Mouse (Mus musculus) midbrain, embryonic 11.5 days (tissue): ENCODE results near the gene Tlx2. TPM values are rescaled to one million over a fixed set of nuclear protein-coding genes. Genes with fewer than 3 reads are reported as not detected.

ENCODE experiments used
- ATAC-seq: fragments of 200-750 bp; cut with Nextera tagmentation; 2 replicates; pipeline ENCODE4 v1.8.0; 2017; ENCODE audit warnings: moderate TSS enrichment, moderate library complexity; ENCODE audit not compliant: low FRiP score
- DNase-seq: peaks from one replicate; pipeline ENCODE4 v3.0.0; 2015; ENCODE audit warnings: low spot score; ENCODE audit errors: missing footprints
- H3K27ac ChIP-seq: fragments of 300-500 bp; sonication (generic); 2 replicates; pipeline ENCODE4 v1.5.1; 2014; ENCODE audit warnings: low read depth, low read length
- H3K27me3 ChIP-seq: fragments of 300-500 bp; sonication (generic); 2 replicates; pipeline ENCODE4 v1.6.1; 2014; ENCODE audit warnings: mild to moderate bottlenecking, low read length, moderate library complexity, mixed read lengths; ENCODE audit not compliant: control insufficient read depth, insufficient read depth
- H3K36me3 ChIP-seq: fragments of 300-500 bp; sonication (generic); 2 replicates; pipeline ENCODE4 v1.6.1; 2014; ENCODE audit warnings: mild to moderate bottlenecking, low read length, moderate library complexity, mixed read lengths; ENCODE audit not compliant: control insufficient read depth, insufficient read depth
- H3K4me1 ChIP-seq: fragments of 300-500 bp; sonication (generic); 2 replicates; pipeline ENCODE4 v1.6.1; 2014; ENCODE audit warnings: low read length; ENCODE audit not compliant: control insufficient read depth, insufficient read depth
- H3K4me2 ChIP-seq: fragments of 300-500 bp; sonication (generic); 2 replicates; pipeline ENCODE4 v1.6.1; 2014; ENCODE audit warnings: mild to moderate bottlenecking, moderate library complexity
- H3K4me3 ChIP-seq: fragments of 300-500 bp; sonication (generic); 2 replicates; pipeline ENCODE4 v1.5.1; 2014; ENCODE audit warnings: low read depth, low read length
- H3K9ac ChIP-seq: fragments of 300-500 bp; sonication (generic); 2 replicates; pipeline ENCODE4 v1.6.1; 2014; ENCODE audit warnings: low read length
- H3K9me3 ChIP-seq: fragments of 300-500 bp; sonication (generic); 2 replicates; pipeline ENCODE4 v1.6.1; 2016; ENCODE audit warnings: low read length; ENCODE audit not compliant: control insufficient read depth
- WGBS: fragments of 180-500 bp; shearing (Covaris S2); extraction: QIAGEN DNeasy Blood & Tissue Kit; methylation state at CpG from one replicate; pipeline ENCODE4 v1.1.7; 2014; 5-methylcytosine and 5-hydroxymethylcytosine counted together
- polyA plus RNA-seq: library from polyadenylated mRNA; unstranded; fragments of >200 nt; fragmentation: Nextera tagmentation; extraction: Ambion mirVana; gene quantifications from 2 replicates; pipeline ENCODE4 v1.2.1, GENCODE M21; 2014

Tlx2 gene
- polyA plus RNA-seq = not detected in 2 replicates

DNA sequence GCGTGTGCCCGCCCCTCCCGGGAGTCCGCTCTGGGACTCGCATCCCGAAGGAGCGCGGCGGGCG, at the start of gene Tlx2:
Gene Tlx2, minus strand, starts transcription at position 47 of the 64 bp plus-strand sequence.
- peaks cover 15% of the 10 kb centered on the region for H3K4me1 ChIP-seq
- no peaks in the 10 kb centered on the region for H3K36me3 ChIP-seq
- peaks cover 93% of the 10 kb centered on the region for H3K27me3 ChIP-seq
- no peak for DNase-seq
- no peak within 1 kb of the TSS for H3K9ac ChIP-seq
- H3K27ac ChIP-seq = no peak within 1 kb of the TSS
- WGBS = 3% methylated on average over 9 of the region's 10 CpGs
- H3K4me3 ChIP-seq = peak within 1 kb of the TSS; percentile 16
- no peak for ATAC-seq
- H3K9me3 ChIP-seq = no peaks in the 10 kb centered on the region
- peak within 1 kb of the TSS; percentile 12 for H3K4me2 ChIP-seq

DNA sequence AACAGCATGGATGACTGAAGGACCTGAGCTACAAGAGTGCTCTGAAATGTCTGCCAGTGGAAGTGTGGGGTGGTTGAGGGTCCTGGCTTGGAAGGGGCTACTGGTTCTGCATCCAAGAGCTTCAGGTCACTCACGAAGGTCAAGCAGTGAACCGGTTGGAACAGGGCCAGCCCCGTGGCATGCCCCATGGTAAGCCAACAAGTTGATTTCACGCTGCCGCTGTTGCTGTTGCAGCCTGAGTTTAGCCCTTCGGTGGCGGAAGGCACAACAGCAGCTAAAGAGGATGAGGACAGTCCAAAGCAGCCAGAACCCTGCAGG, 49.6 kb upstream of the Tlx2 start:
- no peaks in the 10 kb centered on the region for H3K27me3 ChIP-seq
- DNase-seq (no peak), ATAC-seq (no peak)
- WGBS = 70% methylated on average over 7 of the region's 7 CpGs
- peak overlapping the region; percentile 79; the same call in 1 of the 2 replicates for H3K4me3 ChIP-seq
- no peaks in the 10 kb centered on the region for H3K9me3 ChIP-seq
- H3K27ac ChIP-seq = no peak overlapping the region; the same call in 1 of the 2 replicates
- H3K4me1 ChIP-seq = peaks cover 40% of the 10 kb centered on the region
- H3K36me3 ChIP-seq = no peaks in the 10 kb centered on the region; the same call in 1 of the 2 replicates
- H3K4me2 ChIP-seq = peak overlapping the region; percentile 98
- peak overlapping the region; percentile 96 for H3K9ac ChIP-seq

DNA sequence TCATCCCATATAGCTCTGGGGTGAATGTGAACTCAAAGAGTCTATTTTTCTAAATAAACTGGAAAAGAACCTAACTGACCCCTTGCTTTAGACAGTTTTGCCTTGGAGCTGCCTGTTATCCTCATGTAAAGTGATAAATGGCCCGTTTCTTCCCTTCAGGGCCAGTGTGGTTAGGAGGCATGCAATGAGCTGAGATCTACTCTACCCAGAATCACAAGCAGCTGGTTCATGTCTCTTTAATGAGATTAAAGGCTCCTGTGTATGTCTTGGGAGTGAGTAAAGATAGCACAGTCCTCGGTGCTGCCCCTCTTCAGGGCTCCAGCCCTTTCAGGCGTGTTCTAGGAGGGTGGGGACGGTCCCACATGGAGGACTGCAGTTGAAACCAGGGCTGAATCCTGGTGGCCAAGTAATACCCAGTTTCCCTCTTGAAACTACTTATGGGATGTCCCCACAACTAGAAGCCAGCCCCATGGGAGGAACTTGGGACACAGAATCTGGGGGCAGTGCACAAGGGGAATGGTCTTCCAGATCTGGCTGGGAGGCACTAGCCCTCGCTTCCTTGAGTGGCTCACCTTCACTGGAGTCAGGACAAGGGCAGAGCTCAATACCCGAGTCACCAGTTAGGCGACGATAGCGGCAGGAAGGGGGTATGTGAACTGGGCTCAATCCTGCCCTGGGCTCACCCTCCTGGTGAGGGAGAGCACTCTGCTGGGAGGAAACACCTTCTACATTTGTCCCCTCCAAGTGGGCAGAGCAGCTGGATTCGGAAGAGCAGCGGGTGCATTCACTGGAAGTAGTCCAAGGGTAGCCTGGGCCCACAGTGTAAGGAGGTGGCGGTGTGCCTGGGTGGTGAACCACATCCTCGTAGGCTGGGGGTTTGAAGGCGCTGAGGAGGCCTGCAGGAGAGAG, 49.0 kb upstream of the Tlx2 start:
- WGBS = 85% methylated on average over 14 of the region's 14 CpGs
- Histone ChIP-seq H3K27ac (no peak overlapping the region; the same call in 1 of the 2 replicates), H3K27me3 (no peaks in the 10 kb centered on the region), H3K4me3 (no peak overlapping the region), H3K36me3 (no peaks in the 10 kb centered on the region; the same call in 1 of the 2 replicates), H3K9ac (no peak overlapping the region), H3K9me3 (no peaks in the 10 kb centered on the region), H3K4me1 (peaks cover 39% of the 10 kb centered on the region), H3K4me2 (no peak overlapping the region)
- no peak for DNase-seq
- ATAC-seq = no peak

DNA sequence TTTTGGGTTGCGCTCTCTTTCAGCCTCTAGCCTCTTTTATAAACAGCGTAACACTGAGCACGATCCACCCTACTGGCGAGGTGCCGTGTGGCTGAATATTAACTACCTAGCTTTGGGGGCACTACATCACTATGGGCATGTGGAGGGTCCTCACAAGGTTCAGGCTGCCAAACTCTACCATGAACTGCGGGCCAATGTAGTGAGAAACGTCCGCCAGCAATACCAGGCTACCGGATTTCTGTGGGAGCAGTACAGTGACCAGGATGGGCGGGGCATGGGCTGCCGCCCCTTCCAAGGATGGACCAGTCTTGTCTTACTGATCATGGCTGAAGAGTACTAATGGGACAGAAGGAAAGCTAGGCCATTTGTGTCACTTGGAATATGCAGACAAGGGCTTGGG, 48.3 kb upstream of the Tlx2 start:
- no peak overlapping the region for H3K9ac ChIP-seq
- no peak overlapping the region for H3K27ac ChIP-seq
- no peak for ATAC-seq
- H3K9me3 ChIP-seq = no peaks in the 10 kb centered on the region
- no peaks in the 10 kb centered on the region; the same call in 1 of the 2 replicates for H3K36me3 ChIP-seq
- WGBS = 88% methylated on average over 11 of the region's 11 CpGs
- no peaks in the 10 kb centered on the region for H3K27me3 ChIP-seq
- H3K4me3 ChIP-seq = no peak overlapping the region
- DNase-seq = no peak
- no peak overlapping the region for H3K4me2 ChIP-seq
- H3K4me1 ChIP-seq = peaks cover 35% of the 10 kb centered on the region

DNA sequence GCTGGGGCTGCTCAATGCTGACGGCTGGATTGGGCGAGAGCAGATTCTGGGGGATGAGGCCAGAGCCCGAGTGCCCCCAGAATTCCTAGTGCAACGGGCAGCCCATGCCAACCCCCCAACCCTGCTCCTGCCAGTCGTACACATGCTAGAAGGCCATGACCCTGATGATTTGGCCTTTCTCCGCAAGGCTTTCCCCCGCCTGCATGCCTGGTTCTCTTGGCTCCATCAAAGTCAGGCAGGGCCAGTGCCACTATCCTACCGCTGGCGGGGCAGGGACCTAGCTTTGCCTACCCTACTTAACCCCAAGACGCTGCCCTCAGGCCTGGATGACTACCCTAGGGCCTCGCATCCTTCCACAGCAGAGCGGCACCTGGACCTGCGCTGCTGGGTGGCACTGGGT, 47.5 kb upstream of the Tlx2 start:
- no peak overlapping the region for H3K4me3 ChIP-seq
- H3K4me2 ChIP-seq = no peak overlapping the region
- no peak overlapping the region for H3K27ac ChIP-seq
- no peaks in the 10 kb centered on the region; the same call in 1 of the 2 replicates for H3K36me3 ChIP-seq
- WGBS = 93% methylated on average over 13 of the region's 13 CpGs
- H3K9me3 ChIP-seq = no peaks in the 10 kb centered on the region
- no peak for ATAC-seq
- H3K9ac ChIP-seq = no peak overlapping the region
- H3K27me3 ChIP-seq = no peaks in the 10 kb centered on the region
- DNase-seq = no peak
- peaks cover 30% of the 10 kb centered on the region for H3K4me1 ChIP-seq

DNA sequence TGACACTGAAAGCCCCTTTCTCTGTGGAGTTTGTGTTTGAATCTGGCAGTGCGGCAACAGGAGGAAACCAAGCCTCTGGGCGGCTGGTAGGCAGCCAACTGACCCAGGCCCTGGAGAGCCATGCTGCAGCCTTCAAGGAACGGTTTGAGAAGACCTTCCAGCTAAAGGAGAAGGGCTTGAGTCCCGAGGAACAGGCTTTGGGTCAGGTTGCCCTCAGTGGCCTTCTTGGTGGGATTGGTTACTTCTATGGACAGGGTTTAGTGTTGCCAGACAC, 47.0 kb upstream of the Tlx2 start:
- Histone ChIP-seq H3K4me1 (peaks cover 24% of the 10 kb centered on the region), H3K9ac (no peak overlapping the region), H3K36me3 (no peaks in the 10 kb centered on the region; the same call in 1 of the 2 replicates), H3K27me3 (no peaks in the 10 kb centered on the region), H3K4me3 (no peak overlapping the region), H3K4me2 (no peak overlapping the region), H3K9me3 (no peaks in the 10 kb centered on the region), H3K27ac (no peak overlapping the region)
- DNase-seq = no peak
- ATAC-seq = no peak
- 92% methylated on average over 4 of the region's 4 CpGs for WGBS

DNA sequence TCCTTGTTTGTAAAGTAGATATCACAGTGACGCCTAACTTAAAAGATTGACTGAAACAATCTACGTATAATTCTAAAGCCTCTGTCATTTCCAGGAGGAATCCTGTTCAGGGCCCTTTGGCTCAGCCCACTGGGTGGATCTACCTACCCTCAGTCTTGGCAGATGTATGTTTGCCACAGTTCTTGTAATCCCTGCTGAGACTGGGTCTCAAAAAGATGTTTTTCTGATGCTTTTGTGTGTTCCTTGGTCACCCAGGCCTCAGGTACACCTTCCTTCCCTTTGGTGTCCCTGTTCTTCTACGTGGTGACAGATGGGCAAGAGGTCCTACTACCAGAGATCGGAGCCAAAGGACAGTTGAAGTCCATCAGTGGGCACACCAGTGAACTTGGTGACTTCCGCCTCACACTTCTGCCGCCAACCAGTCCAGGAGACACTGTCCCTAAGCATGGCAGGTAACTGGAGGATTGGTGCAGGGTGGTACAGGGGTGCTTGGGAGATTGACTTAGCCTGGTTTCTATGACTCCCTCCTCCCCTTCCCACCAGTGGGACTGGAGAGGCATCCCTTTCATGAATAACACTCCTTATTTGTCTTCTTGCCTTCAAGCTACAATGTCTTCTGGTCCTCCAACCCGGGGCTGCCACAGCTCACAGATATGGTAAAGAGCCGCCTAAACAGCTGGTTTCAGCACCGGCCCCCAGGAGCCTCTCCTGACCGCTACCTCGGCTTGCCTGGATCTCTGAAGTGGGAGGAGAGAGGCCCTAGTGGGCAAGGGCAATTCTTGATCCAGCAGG, 46.5 kb upstream of the Tlx2 start:
- DNase-seq (no peak), ATAC-seq (no peak)
- Histone ChIP-seq H3K4me2 (peak overlapping the region; percentile 77), H3K9me3 (no peaks in the 10 kb centered on the region), H3K4me1 (peaks cover 23% of the 10 kb centered on the region), H3K36me3 (no peaks in the 10 kb centered on the region; the same call in 1 of the 2 replicates), H3K4me3 (peak overlapping the region; percentile 77), H3K9ac (peak overlapping the region; percentile 86), H3K27ac (no peak overlapping the region), H3K27me3 (no peaks in the 10 kb centered on the region)
- 81% methylated on average over 11 of the region's 11 CpGs for WGBS

DNA sequence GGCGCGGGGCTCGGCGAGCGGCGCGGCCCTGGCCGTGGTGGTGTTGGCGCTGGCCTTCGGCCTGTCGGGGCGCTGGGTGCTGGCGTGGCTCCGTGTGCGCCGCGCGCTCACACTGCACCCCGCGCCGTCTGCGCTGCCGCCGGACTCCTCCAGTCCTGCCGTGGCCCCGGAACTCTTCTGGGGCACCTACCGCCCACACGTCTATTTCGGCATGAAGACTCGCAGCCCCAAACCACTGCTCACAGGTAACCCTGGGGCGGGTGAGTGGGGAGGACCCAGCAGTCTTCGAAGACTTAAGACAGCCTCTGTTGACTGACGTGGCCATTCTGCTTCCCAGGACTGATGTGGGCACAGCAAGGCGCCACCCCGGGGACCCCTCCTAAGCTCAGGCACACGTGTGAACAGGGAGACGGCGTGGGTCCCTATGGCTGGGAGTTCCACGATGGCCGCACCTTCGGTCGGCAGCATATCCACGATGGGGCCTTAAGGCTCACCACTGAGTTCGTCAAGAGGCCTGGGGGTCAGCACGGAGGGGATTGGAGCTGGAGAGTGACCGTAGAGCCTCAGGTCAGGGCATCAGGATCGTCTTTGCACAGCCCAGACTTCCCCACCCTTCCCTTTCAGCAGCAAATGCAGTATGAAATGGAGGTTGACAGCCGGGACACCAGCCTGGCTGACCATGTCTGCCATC, 45.7 kb upstream of the Tlx2 start:
- peak; percentile 91 for DNase-seq
- 2% methylated on average over 45 of the region's 48 CpGs for WGBS
- no peak; the same call in 1 of the 2 replicates for ATAC-seq
- H3K4me3 ChIP-seq = peak overlapping the region; percentile 77
- H3K27ac ChIP-seq = peak overlapping the region; percentile 63
- H3K36me3 ChIP-seq = no peaks in the 10 kb centered on the region; the same call in 1 of the 2 replicates
- no peaks in the 10 kb centered on the region for H3K27me3 ChIP-seq
- peak overlapping the region; percentile 77 for H3K4me2 ChIP-seq
- no peaks in the 10 kb centered on the region for H3K9me3 ChIP-seq
- H3K4me1 ChIP-seq = peaks cover 23% of the 10 kb centered on the region
- peak overlapping the region; percentile 86 for H3K9ac ChIP-seq
